Mouse (Mus musculus) erythroblast, embryonic 14.5 days (primary cell): ENCODE measurements around the gene Zim1.

ENCODE experiments used
- GATA1 ChIP-seq: IDR thresholded peaks from 2 replicates; pipeline ENCODE4 v1.6.1; 2012; ENCODE audit warnings: low read length, inconsistent platforms, mixed read lengths
- TAL1 ChIP-seq: IDR thresholded peaks from 3 replicates; pipeline ENCODE4 v1.6.1; 2012; ENCODE audit warnings: low read length, inconsistent platforms, mixed read lengths

GRCm38 (mm10) chr7:6736060-6736459, 39.8 kb upstream of the Zim1 start:
- TF ChIP-seq TAL1 = no peak
- no peak for TF ChIP-seq GATA1
